Mouse (Mus musculus): Measurements from ENCODE around the gene Tph1.
A peak's percentile ranks its signal among the peaks of the same experiment; 100 is the strongest.
"Not testable (repeated sequence)": the region's sequence is repeated elsewhere in the genome, so short reads cannot be mapped to it uniquely, and the experiment has no call there.

The Tph1 gene

DNA sequence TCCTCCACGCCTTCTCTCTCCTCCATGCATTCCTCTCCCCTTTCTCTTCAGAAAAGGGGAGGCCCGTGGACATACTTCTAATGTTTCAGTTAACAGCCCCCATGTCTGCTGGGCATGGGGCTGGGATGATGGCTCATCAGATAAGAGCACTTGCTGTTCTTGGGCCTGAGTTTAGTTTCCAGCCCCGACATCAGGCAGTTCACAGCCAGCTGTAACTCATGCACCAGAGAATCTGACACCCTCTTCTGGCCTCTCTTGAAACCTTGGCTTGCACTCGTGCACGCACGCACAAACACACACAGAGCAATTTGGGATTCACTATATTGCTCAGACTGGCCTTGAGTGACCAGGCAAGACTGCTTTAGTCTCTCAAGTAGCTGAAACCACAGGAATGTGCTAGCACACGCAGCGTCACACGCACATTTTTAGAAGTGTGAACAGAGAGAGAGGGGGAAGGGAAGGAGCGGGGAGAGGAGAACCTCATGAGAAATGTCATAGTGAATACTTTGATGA lies at the start of gene Tph1:
TSS of gene Tph1 (minus strand) at position 378 of the 513 bp plus-strand sequence.
- DNase-seq (ENCODE audit: low spot score), result no peak

GRCm38 (mm10) chr7:46720460-46720859 lies 48.1 kb upstream of the Tph1 start:
- DNase-seq (ENCODE audit: low spot score), result no peak

DNA sequence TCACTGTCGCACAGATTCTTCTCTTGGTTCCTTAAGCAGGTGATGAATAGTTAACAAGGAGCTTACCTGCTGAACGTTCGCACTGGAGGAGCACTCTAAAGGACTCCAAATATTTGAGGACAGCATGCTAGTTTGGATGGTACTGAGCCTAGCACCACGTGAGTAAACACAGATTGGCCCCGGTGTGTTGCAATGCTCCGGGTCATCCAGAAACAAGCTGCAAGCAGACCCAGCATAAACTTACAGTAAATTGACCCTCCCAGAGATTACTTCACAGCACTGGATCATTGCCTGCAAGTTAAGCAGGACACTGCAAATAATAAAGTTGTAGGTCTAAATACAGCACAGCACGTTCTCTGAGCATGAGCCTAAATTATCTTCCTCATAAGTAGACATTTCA lies 47.2 kb upstream of the Tph1 start:
- DNase-seq (ENCODE audit: low spot score), result no peak

DNA sequence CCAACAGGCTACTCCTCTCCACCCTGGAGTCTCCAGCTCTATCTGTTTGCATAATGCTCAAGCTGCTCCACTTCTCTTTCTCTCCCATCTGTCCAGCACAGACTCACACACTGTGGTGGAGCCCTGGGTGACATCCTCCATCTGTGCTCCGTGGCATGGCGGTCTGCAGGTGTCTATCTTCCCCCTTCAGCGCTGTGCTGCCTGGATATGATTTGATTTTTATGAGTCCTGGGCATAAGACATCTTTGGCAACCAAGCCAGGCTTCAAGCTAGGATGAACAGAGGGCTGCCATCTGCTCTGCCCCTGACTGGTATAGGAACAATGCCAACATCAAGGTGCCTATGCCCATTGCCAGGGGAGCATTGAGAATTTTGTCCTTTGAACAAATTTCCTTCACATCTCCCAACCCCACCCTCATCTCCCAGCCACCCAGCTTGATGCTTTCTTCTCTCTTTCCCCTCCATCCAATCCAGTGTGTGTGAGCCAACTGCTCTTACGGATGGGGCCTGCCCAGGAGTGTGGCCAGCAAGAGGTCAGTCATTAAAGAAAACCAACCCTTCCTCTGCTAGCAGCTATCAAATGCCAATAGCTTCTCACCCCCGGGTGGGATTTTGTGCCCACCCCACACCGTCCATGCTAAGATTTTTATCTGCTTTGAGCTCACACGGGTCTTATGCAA lies 46.4 kb upstream of the Tph1 start:
- DNase-seq (ENCODE audit: low spot score), result no peak

- DNase-seq (ENCODE audit: low spot score), result no peak
Observed at GRCm38 (mm10) chr7:46716897-46717296, 44.6 kb upstream of the Tph1 start.

- no peak for DNase-seq (ENCODE audit: low spot score)
Observed at GRCm38 (mm10) chr7:46715600-46715999, 43.3 kb upstream of the Tph1 start, which contains the start of gene Saa3. Gene Saa3 (minus strand): TSS chr7:46715700.

DNA sequence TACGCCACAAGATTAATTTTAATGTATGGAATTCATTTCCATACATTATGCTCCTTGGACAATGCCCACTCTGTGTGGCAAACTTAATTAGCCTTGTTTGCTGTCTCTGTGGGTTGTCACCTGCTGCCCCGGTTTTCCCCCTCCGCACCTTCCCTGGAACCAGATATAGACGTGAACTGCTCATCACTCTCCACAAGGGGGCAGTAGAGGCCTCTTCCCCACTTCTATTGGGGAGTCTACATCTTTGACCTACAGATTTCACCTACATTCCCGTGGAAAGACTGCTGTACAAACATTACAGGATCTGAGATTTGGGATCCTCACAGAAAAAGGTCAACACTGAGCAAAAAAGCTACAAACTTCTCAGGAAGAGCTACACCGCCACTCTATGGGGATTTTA lies 42.2 kb upstream of the Tph1 start:
- no peak for DNase-seq (ENCODE audit: low spot score)

GRCm38 (mm10) chr7:46712250-46712649 lies 39.9 kb upstream of the Tph1 start:
- no peak for DNase-seq (ENCODE audit: low spot score)

DNA sequence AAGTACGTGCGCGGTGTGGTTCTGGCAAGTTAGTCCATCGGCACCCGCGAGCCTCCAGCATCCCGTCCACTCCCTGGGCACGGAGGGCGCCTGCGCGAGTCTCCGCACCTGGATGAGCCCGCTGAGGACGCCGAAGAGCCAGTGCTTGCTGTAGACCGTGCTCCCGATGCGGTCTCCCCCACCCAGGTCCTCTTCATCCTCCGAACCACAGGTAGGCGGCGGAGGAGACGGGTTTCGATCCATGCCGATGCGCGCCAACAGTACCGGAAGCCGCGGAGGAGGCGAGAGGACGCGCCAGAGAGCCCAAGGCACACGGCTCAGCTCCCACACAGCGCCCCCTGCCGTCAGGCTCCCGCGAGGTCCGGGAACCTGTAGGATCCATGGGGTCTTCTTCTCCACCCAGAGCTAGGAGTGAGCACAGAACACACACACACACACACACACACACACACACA lies 38.1 kb upstream of the Tph1 start, which contains the start of gene Saal1:
TSS of gene Saal1 (minus strand) at position 291 of the 455 bp plus-strand sequence.
- DNase-seq (ENCODE audit: low spot score), result peak; percentile 52

DNA sequence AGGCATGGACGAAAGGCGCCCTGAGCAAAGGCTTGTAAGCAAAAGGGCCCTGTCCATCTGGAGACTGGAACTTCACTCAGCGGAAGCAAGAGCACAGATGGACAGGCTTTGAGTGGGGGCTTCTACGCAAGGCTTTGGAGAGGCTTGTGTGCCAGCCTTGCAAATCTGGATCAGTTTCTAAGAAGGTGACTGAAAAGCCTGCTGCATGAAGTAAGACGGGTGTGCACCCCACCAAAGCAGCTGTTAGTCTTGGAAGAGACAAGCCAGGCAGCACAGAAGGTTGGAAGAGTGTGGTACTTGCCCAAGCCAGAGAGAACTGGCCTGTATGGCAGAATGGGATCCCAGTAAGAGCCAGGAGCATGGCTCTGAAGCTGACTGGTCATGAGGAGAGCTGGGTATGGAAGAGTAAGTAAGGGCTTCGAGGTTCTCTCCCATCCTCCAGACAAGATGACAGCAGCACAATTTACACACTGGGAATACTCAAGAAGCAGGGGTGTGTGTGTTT lies 28.2 kb upstream of the Tph1 start:
- no peak for DNase-seq (ENCODE audit: low spot score)

DNA sequence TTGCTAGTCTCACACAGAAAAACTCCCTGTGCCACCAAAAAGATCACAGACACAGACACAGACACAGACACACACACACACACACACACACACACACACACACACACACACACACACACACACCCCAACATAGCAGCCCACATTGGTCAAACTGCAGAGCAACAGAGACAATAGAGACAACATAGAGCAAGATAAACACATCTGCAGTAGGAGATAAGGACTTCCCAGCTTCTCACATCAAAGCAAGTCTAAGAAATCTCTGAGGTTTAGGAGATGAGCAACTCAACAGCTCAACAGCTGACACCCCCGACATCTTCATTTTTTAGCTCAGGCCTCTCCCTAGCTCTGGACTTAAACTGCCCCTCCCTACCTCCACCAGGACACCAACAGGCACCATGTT lies 24.4 kb upstream of the Tph1 start:
- no peak for DNase-seq (ENCODE audit: low spot score)

DNA sequence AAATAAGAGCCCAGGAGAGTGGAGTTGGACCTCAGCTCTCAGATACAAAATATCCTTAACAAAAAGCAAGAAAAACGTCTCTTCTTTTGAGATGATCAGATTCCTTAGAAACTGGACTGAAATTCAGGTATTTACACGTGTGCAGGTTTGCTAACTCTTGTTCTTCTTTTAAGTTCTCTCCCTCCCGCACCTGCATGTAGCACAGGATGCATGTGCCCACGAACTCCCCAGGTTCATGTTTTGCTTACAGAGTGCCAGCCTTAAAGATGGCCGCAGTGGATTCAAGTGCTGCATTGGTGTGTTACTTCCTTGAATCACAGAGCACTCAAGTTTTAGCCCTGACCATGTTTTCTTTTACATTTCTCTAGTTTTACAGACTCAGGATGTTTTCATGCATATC lies 14.5 kb upstream of the Tph1 start:
- DNase-seq (ENCODE audit: low spot score), result no peak

DNA sequence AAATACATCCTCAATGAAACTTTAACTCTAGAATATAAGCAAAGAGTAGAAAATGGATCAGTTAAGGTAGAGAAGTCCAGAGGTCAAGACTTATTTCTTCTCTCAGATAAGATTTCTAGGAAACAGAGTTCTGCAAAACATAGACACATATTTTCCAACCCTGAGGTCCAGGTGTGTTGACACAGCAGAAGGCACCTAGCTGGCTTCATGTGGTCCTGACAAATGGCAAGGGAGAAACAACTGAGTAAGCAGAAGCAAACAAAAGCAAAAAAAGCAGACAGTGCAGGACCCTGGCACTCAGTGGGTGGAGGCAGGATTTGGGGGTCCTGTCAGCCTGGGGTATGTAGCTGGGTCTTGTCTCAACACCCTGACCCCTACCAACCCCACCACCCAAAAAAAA lies 8.4 kb upstream of the Tph1 start:
- DNase-seq (ENCODE audit: low spot score), result no peak

DNA sequence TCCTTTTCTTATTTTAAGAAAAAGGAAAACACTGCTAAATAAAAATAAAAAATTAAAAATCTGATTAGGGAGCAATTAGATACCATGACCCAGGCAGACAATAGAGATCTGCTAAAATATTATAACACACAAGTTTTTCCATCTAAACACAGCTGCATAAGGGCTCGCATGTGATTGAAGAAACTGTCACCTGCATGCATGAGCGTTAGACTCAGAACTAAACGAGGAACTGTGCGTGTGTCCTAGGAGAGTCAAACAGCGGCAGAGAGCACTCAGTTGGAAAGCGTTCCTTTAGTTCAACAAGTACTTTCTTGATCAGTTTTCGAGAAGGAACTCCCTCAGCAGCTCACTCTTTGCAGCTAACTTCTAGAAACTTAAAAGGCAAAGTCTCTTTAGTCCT lies 6.7 kb upstream of the Tph1 start:
- not testable (repeated sequence) for DNase-seq (ENCODE audit: low spot score)

DNA sequence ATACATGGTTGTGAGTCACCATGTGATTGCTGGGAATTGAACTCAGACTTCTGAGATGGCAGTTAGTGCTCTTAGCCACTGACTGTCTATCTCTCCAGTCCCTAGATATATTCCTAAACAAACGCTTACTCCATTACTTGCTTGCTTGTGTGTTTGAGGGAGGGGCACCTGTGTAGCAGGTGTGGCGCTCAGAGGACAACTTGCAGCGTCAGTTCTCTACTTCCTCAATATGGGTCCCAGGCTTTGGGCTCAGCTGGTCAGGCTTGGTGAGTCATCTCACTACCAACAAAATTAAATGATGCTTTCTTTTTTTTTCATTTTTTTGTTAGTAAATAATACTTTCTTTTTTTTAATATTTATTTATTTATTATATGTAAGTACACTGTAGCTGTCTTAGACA lies 6.1 kb upstream of the Tph1 start:
- no peak for DNase-seq (ENCODE audit: low spot score)

DNA sequence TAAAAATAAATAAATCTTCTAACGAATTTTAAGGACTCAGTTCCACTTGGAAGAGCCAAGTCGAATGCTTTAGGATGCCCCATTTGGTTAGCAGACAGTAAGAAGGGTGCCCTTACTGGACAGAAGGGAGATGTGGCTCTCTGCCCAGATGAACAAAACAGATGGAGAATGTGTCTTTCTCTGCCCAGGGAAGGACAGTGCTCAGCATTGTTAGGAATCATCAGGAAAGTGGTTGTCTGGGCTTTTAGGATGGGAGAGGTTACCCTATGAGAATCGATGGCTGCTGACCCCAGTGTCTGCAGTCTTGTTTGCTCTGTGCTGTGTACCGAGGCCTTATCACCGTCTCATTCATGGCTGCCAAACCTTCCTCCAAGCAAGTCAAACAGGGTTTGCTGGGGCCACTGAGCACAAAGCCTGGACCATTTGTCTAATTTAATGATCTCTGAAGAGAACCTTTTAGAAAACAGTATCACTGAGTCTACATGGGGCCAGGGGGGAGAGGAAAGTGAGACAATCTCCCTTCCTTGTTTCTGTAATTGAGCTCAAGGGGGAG lies 4.5 kb upstream of the Tph1 start:
- no peak for DNase-seq (ENCODE audit: low spot score)

- no peak for DNase-seq (ENCODE audit: low spot score)
Observed at GRCm38 (mm10) chr7:46675886-46676285, 3.5 kb upstream of the Tph1 start.

DNA sequence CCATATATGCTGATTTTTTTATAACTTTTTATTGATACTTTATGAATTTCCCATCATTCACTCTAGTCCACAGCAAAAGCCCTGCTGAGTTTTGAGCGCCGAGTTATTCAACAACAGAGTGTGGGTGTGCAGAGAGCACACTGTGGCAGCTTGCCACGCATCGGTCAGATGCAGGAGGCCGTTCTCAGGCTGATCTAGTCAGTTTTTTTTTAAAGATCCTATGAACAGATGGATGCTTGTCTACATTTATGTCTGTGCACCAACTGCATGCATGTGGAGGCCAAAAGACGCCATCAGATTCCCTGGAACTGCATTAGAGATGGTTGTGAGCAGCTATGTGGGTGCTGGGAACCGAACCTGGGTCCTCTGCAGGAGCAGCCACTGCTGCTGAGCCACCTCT lies 2.7 kb upstream of the Tph1 start:
- no peak for DNase-seq (ENCODE audit: low spot score)

GRCm38 (mm10) chr7:46667256-46667655 lies 5.1 kb downstream of the Tph1 start:
- no peak for DNase-seq (ENCODE audit: low spot score)

DNA sequence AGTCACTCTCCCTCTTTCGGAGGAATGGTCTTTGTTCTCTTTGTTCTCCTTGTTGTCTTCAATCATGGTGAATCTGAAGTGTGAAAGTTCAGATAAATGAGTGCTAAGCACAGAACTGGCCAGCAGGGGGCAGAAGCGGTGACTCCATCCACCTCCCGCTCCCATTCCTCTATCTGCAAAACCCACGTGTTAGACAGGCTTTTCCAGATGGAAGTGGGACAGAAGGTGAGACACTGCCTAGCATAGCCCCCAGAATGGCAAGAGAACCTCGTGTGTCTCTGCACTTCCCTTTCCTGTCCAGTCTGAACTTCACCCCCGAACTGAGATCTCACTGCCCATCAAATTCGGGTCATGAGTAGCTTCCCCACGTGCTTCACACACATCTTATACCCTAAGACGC lies 7.1 kb downstream of the Tph1 start:
- DNase-seq (ENCODE audit: low spot score), result no peak

DNA sequence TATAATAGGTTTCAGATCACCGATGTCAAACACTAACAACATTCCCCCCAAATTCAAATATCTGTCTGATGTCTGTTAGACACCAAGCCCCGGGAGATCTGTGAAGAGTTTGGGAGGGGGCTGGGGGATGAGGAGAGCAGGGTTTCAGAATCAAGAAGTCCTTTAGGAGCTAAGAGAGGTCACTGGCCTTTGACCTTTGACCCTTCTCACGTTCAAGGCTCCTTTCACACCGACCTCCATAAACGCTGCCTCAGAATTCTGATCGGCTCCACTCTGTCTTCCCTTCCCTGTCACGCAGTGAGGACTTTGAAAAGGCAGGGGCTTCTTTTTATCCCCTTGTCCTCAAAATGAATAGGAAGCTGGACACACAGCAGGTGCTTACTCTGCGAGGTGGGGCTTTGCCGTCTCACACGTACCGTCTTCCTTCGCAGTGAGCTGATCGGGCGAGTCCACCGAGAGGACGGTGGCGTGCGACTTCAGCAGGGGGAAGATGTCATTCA lies 10.7 kb downstream of the Tph1 start:
- no peak for DNase-seq (ENCODE audit: low spot score)

DNA sequence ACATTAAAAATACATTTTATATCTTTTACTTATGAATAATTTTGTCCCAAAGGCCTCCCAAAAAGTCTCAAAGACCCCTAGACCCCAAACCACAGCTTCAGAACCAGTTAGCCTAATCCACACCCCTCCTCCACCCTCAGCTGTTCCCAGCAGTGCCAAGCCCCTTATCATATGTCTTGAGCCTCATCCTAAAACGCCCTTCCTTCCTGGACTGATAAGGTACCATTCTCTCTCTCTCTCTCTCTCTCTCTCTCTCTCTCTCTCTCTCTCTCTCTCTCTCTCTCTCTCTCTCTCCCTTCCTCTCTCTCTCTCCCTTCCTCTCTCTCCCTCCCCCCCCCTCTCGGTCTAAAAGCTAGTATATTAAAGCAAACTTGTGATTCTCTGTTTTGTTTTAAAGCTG lies 20.1 kb downstream of the Tph1 start:
- DNase-seq (ENCODE audit: low spot score), result no peak

- not testable (repeated sequence) for DNase-seq (ENCODE audit: low spot score)
Observed at GRCm38 (mm10) chr7:46650231-46650630, 22.1 kb downstream of the Tph1 start.

Measured in left cerebral cortex, adult 11 months (tissue).